Mouse (Mus musculus): ENCODE results near the gene Slc35f3. TPM values are rescaled to one million over a fixed set of nuclear protein-coding genes. Genes with fewer than 3 reads are reported as not detected.

The Slc35f3 gene
- polyA plus RNA-seq, 1 experiment: 9.1 TPM

DNA sequence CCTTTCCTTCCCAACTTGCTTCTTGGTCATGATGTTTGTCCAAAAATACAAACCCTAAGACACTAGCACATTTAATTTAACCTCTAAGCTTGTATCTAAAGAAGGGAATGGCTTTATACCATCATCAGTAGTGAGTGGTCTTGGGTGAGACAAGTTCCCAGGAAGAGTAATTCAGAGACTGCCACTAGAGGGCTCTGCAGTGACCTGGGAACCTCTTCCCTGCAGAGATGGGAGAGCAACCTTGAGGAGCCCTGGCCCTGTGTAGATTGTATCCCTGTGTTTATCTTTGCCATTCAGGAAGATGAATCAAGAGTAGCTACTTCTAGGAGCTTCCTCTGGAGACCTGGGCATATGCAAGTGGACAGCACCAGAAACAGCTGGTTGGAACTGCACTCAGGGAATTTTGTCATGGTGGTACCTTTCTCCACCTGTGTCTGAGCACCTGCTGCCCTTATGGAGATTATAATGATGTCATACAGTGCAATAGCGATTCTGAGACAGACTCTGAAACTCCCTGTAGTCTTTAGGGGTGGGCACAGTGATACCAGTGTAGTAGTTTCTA is 993 bp upstream of the Slc35f3 start:
- Histone ChIP-seq H3K4me3 (ENCODE audit: insufficient read depth, low read depth, low read length) (no peak overlapping the region), H3K36me3 (ENCODE audit: control insufficient read depth, insufficient read depth, low read length) (no peaks in the 10 kb centered on the region), H3K4me1 (ENCODE audit: control insufficient read depth, insufficient read depth, low read length) (peaks cover 10% of the 10 kb centered on the region), H3K27me3 (replicated peaks; ENCODE audit: control insufficient read depth, insufficient read depth, low read length) (no peaks in the 10 kb centered on the region), H3K27ac (ENCODE audit: insufficient read depth, low read depth, low read length) (no peak overlapping the region)
- peak; percentile 71 for DNase-seq
- TF ChIP-seq CTCF (conservative IDR thresholded peaks at IDR 0.05; ENCODE audit: insufficient read depth, insufficient read length, low read depth, low read length): peak; percentile 74
- TF ChIP-seq POLR2A (IDR thresholded peaks at IDR 0.05; ENCODE audit: low read depth, low read length): no peak
- WGBS: 11% methylated on average over 1 of the region's 1 CpGs

DNA sequence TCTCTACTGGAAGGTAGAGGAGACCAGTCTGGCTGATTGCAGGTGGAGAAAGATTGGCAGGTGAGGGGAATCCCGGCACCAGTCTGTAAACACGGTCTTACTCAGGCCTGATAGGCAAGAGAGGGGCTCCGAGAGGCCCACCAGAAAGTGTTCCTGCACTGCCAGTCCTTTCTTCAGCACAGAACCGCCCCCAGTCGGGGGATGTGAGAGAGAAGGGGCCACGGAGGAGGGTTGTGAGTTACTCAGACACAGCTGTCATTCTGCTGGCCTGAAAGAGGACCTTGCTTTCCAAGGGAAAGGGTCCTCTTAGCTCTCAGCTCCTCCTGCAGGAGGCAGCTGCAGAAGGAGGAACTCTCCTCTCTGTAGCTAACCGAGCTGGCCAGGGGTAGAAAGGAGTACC is 975 bp downstream of the Slc35f3 start:
- Histone ChIP-seq H3K27ac (ENCODE audit: insufficient read depth, low read depth, low read length) (peak overlapping the region; percentile 43; the same call in 1 of the 2 replicates), H3K4me1 (ENCODE audit: control insufficient read depth, insufficient read depth, low read length) (peaks cover 10% of the 10 kb centered on the region), H3K36me3 (ENCODE audit: control insufficient read depth, insufficient read depth, low read length) (no peaks in the 10 kb centered on the region), H3K4me3 (ENCODE audit: insufficient read depth, low read depth, low read length) (peak overlapping the region; percentile 47), H3K27me3 (replicated peaks; ENCODE audit: control insufficient read depth, insufficient read depth, low read length) (no peaks in the 10 kb centered on the region)
- TF ChIP-seq CTCF (conservative IDR thresholded peaks at IDR 0.05; ENCODE audit: insufficient read depth, insufficient read length, low read depth, low read length) (no peak), POLR2A (IDR thresholded peaks at IDR 0.05; ENCODE audit: low read depth, low read length) (no peak)
- no peak for DNase-seq
- WGBS: 34% methylated on average over 7 of the region's 7 CpGs

- Histone ChIP-seq H3K4me3 (ENCODE audit: insufficient read depth, low read depth, low read length) (no peak overlapping the region), H3K36me3 (ENCODE audit: control insufficient read depth, insufficient read depth, low read length) (no peaks in the 10 kb centered on the region), H3K4me1 (ENCODE audit: control insufficient read depth, insufficient read depth, low read length) (peaks cover 10% of the 10 kb centered on the region), H3K27me3 (replicated peaks; ENCODE audit: control insufficient read depth, insufficient read depth, low read length) (no peaks in the 10 kb centered on the region), H3K27ac (ENCODE audit: insufficient read depth, low read depth, low read length) (no peak overlapping the region)
- WGBS: 89% methylated on average over 5 of the region's 5 CpGs
- no peak for TF ChIP-seq POLR2A (IDR thresholded peaks at IDR 0.05; ENCODE audit: low read depth, low read length)
- no peak for DNase-seq
Observed at GRCm38 (mm10) chr8:126300350-126300749, 2.0 kb downstream of the Slc35f3 start.

GRCm38 (mm10) chr8:126301580-126301979 is 3.2 kb downstream of the Slc35f3 start:
- H3K27me3 ChIP-seq (replicated peaks; ENCODE audit: control insufficient read depth, insufficient read depth, low read length): no peaks in the 10 kb centered on the region
- H3K27ac ChIP-seq (ENCODE audit: insufficient read depth, low read depth, low read length): peak overlapping the region; percentile 97
- TF ChIP-seq POLR2A (IDR thresholded peaks at IDR 0.05; ENCODE audit: low read depth, low read length): no peak
- no peak for TF ChIP-seq CTCF (conservative IDR thresholded peaks at IDR 0.05; ENCODE audit: insufficient read depth, insufficient read length, low read depth, low read length)
- 51% methylated on average over 6 of the region's 6 CpGs for WGBS
- peak; percentile 76 for DNase-seq
- H3K4me3 ChIP-seq (ENCODE audit: insufficient read depth, low read depth, low read length): no peak overlapping the region
- H3K36me3 ChIP-seq (ENCODE audit: control insufficient read depth, insufficient read depth, low read length): no peaks in the 10 kb centered on the region
- H3K4me1 ChIP-seq (ENCODE audit: control insufficient read depth, insufficient read depth, low read length): peaks cover 10% of the 10 kb centered on the region

DNA sequence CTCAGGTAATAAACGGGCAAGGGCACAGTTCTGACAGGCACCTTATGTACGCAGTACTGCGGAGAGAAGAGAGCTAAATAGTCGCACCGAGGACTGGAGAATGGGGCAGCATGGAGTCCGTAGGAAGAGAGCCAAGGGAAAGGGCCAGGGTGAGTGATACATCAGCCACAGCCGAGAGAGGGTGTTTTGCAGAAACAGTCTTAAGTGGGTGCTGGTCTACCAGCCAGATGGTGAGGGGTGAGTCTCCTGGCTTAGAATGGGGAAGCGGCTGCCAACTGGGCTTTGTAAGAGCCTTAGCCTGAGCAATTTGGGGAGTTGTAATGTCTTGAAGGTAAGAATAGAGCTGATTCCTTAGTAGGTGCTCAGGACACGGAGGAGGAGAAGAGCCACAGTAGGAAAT is 8.8 kb downstream of the Slc35f3 start:
- H3K4me3 ChIP-seq (ENCODE audit: insufficient read depth, low read depth, low read length): no peak overlapping the region
- TF ChIP-seq POLR2A (IDR thresholded peaks at IDR 0.05; ENCODE audit: low read depth, low read length): no peak
- TF ChIP-seq CTCF (conservative IDR thresholded peaks at IDR 0.05; ENCODE audit: insufficient read depth, insufficient read length, low read depth, low read length): no peak
- H3K27ac ChIP-seq (ENCODE audit: insufficient read depth, low read depth, low read length): no peak overlapping the region
- no peak for DNase-seq
- H3K4me1 ChIP-seq (ENCODE audit: control insufficient read depth, insufficient read depth, low read length): peaks cover 11% of the 10 kb centered on the region; the same call in 1 of the 2 replicates
- no peaks in the 10 kb centered on the region for H3K36me3 ChIP-seq (ENCODE audit: control insufficient read depth, insufficient read depth, low read length)
- WGBS: 88% methylated on average over 9 of the region's 9 CpGs
- H3K27me3 ChIP-seq (replicated peaks; ENCODE audit: control insufficient read depth, insufficient read depth, low read length): no peaks in the 10 kb centered on the region

DNA sequence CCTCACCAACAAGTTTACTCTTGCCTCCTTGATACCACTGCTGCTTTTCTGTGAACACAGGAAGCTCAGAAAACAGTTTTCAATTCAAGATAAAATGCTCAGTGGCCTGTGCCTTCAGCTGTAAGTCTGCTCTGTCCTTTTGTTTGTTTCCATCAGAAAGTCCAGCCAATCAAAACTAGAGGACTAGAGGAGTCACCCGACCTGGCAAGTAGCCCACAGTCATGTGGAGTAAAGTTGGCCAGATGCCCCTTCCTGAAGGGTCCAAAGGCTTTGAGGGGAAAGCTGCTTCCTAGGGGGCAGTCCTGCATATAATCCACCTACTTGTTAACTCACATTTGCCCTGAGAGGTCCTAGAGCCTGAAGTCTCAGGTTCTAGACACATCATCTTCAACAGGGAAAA is 10.7 kb downstream of the Slc35f3 start:
- Histone ChIP-seq H3K4me1 (ENCODE audit: control insufficient read depth, insufficient read depth, low read length) (peaks cover 11% of the 10 kb centered on the region; the same call in 1 of the 2 replicates), H3K4me3 (ENCODE audit: insufficient read depth, low read depth, low read length) (no peak overlapping the region), H3K36me3 (ENCODE audit: control insufficient read depth, insufficient read depth, low read length) (no peaks in the 10 kb centered on the region), H3K27ac (ENCODE audit: insufficient read depth, low read depth, low read length) (peak overlapping the region; percentile 98), H3K27me3 (replicated peaks; ENCODE audit: control insufficient read depth, insufficient read depth, low read length) (no peaks in the 10 kb centered on the region)
- no peak for TF ChIP-seq CTCF (conservative IDR thresholded peaks at IDR 0.05; ENCODE audit: insufficient read depth, insufficient read length, low read depth, low read length)
- TF ChIP-seq POLR2A (IDR thresholded peaks at IDR 0.05; ENCODE audit: low read depth, low read length): no peak
- 14% methylated on average over 1 of the region's 1 CpGs for WGBS
- DNase-seq: peak; percentile 98

DNA sequence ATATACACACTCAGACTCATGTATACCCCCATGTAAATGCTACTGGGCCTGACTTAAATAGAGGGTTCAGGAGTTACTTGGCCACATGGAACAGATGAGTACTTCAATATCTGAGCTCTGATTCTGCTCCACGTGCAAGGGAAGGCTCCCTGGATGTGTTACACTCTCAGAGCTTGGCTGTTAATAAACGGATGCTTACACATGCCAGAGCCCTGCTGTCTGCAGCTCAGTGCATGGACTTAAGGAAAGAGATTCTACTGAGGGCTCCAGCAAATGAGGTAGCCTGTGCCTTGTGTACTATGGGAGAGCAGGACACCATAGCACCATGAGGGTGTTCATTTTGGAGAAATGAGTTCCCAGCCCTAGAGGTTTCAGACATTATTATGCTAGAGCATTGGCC is 26.6 kb downstream of the Slc35f3 start:
- Histone ChIP-seq H3K4me1 (ENCODE audit: control insufficient read depth, insufficient read depth, low read length) (no peaks in the 10 kb centered on the region), H3K27ac (ENCODE audit: insufficient read depth, low read depth, low read length) (no peak overlapping the region), H3K4me3 (ENCODE audit: insufficient read depth, low read depth, low read length) (no peak overlapping the region), H3K27me3 (replicated peaks; ENCODE audit: control insufficient read depth, insufficient read depth, low read length) (no peaks in the 10 kb centered on the region), H3K36me3 (ENCODE audit: control insufficient read depth, insufficient read depth, low read length) (no peaks in the 10 kb centered on the region)
- no peak for TF ChIP-seq CTCF (conservative IDR thresholded peaks at IDR 0.05; ENCODE audit: insufficient read depth, insufficient read length, low read depth, low read length)
- no peak for TF ChIP-seq POLR2A (IDR thresholded peaks at IDR 0.05; ENCODE audit: low read depth, low read length)
- WGBS: 66% methylated on average over 2 of the region's 2 CpGs
- no peak for DNase-seq
